Mouse (Mus musculus) neutrophil, adult 5-6 weeks (primary cell): Measurements from ENCODE around the gene Spns1. TPM values are rescaled to one million over a fixed set of nuclear protein-coding genes. Genes with fewer than 3 reads are reported as not detected.
"Not testable (repeated sequence)": the region's sequence is repeated elsewhere in the genome, so short reads cannot be mapped to it uniquely, and the experiment has no call there.

Experiments
- ATAC-seq: fragments of 151-379, 151-347 bp; 2 replicates; pipeline ENCODE4 v1.8.0; 2017; ENCODE audit warnings: mild to moderate bottlenecking, moderate TSS enrichment; ENCODE audit not compliant: insufficient number of reproducible peaks, poor library complexity, low FRiP score, severe bottlenecking; ENCODE audit errors: extremely low read depth
- total RNA-seq: library from RNA; stranded (forward); fragments of 200-1000 nt; gene quantifications from 2 replicates; pipeline ENCODE4 v1.2.3, GENCODE M21; 2017

The Spns1 gene
- total RNA-seq, 1 experiment from 2014 or later = 14.8 TPM

- ATAC-seq = no peak
These were observed 30.2 kb downstream of the Spns1 start for GRCm38 (mm10) chr7:126347098-126347497.

- no peak for ATAC-seq
These were observed 31.3 kb downstream of the Spns1 start for GRCm38 (mm10) chr7:126345969-126346368.

- ATAC-seq = no peak
These were observed 31.7 kb downstream of the Spns1 start for GRCm38 (mm10) chr7:126345557-126345956.

- no peak for ATAC-seq
These were observed 36.4 kb downstream of the Spns1 start for GRCm38 (mm10) chr7:126340896-126341295.

DNA sequence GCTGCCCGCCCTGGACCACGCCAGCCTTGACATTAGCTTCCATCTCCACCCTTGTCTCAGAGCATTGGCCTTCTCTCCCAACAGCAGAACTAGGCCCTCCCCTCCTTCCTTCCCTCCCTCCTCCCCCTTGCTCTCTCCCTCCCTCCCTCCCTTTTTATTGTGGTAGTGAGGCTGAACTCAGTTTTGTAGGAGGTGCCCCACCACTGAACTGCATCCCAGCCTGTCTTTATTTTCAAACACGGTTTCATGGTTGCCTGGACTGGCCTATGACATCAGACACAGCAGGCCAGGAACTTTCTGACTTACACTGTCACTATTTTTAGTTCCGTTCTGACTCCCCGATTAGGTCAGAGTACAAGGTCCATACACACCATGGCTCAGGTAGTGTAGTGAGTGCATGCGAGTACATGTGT lies 37.0 kb downstream of the Spns1 start:
- no peak for ATAC-seq

DNA sequence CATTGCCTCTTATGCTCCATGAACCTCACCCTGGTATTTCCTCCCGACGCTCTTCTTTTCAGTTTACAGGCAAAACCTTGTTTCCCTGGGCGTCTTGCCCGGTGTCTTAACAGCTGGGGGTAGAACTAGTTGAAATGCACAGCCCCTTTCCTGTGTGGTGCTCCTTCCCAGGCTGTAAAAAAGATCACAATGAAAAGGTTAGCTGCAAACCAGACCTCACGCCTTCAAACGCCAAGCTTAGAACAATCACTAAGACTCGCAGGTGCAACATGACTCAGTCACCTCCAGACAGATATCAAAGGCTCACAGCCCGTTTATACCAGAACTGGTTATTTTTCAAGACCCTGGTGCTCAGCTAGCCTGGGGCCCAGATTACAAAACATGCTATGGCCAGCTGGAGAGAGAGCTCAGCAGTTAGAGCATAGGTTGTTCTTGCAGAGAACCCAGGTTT lies 37.7 kb downstream of the Spns1 start:
- no peak for ATAC-seq

DNA sequence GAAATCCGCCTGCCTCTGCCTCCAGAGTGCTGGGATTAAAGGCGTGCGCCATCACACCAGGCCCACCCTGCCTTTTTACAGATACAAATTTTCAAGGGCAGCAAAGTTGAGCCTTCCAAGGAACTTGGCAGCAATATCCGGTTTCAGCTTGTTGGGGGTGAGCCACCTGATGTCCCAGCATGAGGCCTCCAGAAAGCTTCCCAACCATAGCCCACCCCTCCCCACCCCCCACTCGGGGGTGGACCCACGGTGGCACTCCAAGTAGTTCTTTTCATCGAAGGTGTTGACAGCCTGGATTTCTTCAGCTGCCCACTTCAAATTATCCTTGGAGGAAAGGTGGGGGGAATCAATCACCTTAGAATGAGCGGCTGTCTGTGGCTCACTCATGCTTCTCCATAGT lies 38.3 kb downstream of the Spns1 start:
- no peak for ATAC-seq

- ATAC-seq = no peak
These were observed 41.7 kb downstream of the Spns1 start for GRCm38 (mm10) chr7:126335556-126335955.

GRCm38 (mm10) chr7:126332691-126333090 lies 44.6 kb downstream of the Spns1 start:
- ATAC-seq = no peak

DNA sequence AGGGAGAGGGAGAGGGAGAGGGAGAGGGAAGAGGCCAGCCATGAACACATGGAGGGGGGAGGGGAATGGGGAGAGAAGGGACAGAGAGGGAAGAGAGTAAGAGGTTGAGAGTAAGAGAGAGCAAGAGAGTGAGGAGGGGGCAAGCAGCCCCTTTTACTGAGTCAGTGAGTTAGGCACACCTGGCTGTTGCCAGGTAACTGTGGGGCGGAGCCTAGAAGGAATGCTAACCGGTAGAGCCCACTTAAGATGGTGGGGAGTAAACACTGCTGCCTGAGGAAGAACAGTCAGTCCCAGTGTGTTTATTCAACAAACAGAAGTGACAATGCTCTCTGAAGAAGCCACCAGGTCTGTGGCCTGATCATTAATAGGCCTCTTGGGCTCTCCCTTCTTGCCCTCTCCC lies 46.6 kb downstream of the Spns1 start:
- ATAC-seq = no peak

DNA sequence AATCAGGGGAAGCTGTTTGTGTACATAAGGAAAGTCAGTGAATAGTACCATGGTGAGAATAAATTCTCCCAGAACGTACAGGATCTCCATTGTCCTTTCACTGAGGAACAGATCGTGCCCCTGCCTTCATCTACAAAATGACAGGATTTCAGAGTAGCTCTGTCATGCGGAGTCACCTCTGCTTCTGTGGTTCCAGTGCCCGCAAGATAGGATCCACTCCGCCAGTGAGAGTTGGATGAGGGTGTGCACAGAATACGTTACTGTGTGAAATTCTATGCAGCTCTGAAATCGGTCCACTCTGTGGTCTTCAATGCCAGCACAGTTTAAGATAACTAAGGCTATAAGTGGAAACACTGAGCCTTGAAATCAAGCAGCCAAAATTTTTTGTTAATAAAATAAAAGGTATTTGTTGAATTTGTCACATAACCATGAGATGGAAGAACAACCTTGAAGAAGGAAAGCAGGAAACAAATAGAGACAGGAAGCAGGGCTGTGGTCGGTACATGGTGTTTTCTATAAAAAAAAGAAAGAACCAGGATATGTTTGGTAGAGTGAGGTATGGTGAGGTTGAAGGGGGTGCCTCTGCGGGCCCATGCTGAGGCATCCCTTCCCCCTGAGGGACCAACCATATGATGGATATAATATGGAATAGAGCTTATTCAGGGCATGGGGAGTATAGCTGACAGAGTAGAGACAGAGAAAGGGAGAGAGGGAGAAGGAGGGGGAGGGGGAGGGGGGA lies 47.2 kb downstream of the Spns1 start:
- ATAC-seq = no peak

DNA sequence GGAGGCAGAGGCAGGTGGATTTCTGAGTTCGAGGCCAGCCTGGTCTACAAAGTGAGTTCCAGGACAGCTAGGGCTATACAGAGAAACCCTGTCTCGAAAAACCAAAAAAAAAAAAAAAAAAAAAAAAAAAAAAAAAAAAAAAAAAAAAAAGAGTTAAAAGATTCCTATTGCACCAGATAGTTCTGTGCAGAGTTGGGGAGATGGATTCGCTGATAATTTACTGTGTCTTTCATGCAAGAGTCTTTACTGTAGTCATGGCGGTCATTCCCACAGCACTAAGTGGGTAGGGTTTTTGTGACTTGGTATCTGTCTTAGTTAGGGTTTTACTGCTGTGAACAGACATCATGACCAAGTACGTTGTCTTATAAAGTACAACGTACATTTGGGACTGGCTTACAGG lies 48.4 kb downstream of the Spns1 start:
- ATAC-seq = not testable (repeated sequence)

DNA sequence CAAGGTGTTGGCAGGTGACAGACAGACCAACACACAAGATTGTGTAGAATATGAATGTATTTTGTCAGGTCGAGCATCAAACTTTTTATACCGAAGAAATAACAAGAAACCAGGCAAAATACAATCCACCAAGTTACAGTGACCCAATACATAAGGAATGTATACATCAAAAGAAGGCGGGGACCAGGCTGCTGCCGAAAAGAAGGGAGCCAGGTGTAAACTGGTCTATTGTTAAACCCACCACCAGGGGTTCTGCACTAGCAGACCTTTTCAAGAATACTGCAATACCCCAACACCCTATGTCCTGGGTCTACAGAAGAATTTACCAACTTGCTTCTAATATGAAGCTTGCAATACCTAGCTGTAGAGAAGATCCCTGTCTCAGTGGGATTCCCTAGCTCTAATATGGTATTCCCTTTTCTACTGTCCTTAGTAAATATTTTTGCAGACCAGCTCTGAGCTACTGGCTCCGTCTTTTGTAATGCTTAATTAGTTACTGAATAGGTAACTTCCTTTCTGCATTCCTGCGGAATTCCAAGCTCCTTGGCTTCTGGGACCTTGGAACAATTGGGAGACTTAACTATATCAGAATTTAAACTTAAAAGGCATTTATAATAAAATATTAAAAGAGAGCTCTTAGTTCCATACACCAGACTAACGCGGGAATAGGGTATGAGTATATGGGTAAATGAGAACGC lies 51.5 kb downstream of the Spns1 start:
- ATAC-seq = not testable (repeated sequence)

DNA sequence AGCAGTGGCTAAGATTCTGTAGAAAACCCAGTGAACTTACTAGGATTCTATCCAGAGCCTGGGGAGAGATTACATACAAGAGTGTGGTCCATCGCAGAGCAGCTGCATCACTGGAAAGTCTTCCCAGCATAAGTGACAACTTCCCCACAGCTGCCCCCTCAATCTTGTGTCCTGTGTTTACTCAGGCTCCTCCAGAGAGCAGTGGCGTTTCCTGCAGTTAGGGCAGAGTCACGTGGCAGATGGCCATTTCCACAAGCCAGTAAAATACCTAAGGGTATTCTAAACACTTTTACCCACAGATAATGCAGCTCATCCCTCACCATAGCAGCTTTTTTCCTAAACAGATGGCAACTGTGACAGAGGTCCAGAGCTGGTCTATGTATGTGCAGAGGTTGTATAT lies 52.5 kb downstream of the Spns1 start:
- ATAC-seq = no peak

GRCm38 (mm10) chr7:126323729-126324128 lies 53.5 kb downstream of the Spns1 start:
- peak; percentile 86 for ATAC-seq

Other genes starting within 250 kb of the Spns1 start
- gene Xpo6, start 176.9 kb downstream of the Spns1 start, total RNA-seq = 179 and 200 TPM in 2 replicates
- gene Sbk1, start 104.8 kb downstream of the Spns1 start, total RNA-seq = 99.1 and 109 TPM in 2 replicates
- gene Lat, start 7.9 kb downstream of the Spns1 start, total RNA-seq = 31.4 and 34.8 TPM in 2 replicates
- 13.9 and 14.1 TPM in 2 replicates for gene Nfatc2ip, start 19.3 kb upstream of the Spns1 start, total RNA-seq
- gene Cd19, start 37.4 kb upstream of the Spns1 start, total RNA-seq = 585 and 589 TPM in 2 replicates
- 117 and 130 TPM in 2 replicates for gene Rabep2, start 51.3 kb upstream of the Spns1 start, total RNA-seq
- gene Atp2a1, start 85.7 kb upstream of the Spns1 start, total RNA-seq = 0.37 and 1.6 TPM in 2 replicates
- gene Sh2b1, start 98.0 kb upstream of the Spns1 start, total RNA-seq = 30.0 and 34.0 TPM in 2 replicates
- 33.6 and 38.4 TPM in 2 replicates for gene Tufm, start 109.9 kb upstream of the Spns1 start, total RNA-seq
- 76.4 and 87.3 TPM in 2 replicates for gene Atxn2l, start 126.0 kb upstream of the Spns1 start, total RNA-seq
- 93.6 and 99.5 TPM in 2 replicates for gene Eif3c, start 189.0 kb upstream of the Spns1 start, total RNA-seq
- gene Apobr, start 207.5 kb upstream of the Spns1 start, total RNA-seq = 90.5 and 117 TPM in 2 replicates
- gene Cln3, start 208.4 kb upstream of the Spns1 start, total RNA-seq = 97.2 and 102 TPM in 2 replicates
- gene Il27, start 217.5 kb upstream of the Spns1 start, total RNA-seq = 0.86 and 1.4 TPM in 2 replicates